Mouse (Mus musculus) neural tube, embryonic 14.5 days (tissue): ENCODE results near the gene Gm10283. TPM values are rescaled to one million over a fixed set of nuclear protein-coding genes. Genes with fewer than 3 reads are reported as not detected.

Source experiments
- ATAC-seq: fragments of 200-750 bp; cut with Nextera tagmentation; 2 replicates; pipeline ENCODE4 v1.8.0; 2017; ENCODE audit warnings: low read depth, mild to moderate bottlenecking, moderate TSS enrichment, moderate library complexity
- H3K27ac ChIP-seq: fragments of 300-500 bp; sonication (generic); 2 replicates; pipeline ENCODE4 v1.5.1; 2014; ENCODE audit warnings: low read depth, mild to moderate bottlenecking, control low read depth, low read length, moderate library complexity, mixed read lengths
- H3K27me3 ChIP-seq: fragments of 300-500 bp; sonication (generic); 2 replicates; pipeline ENCODE4 v1.6.1; 2014; ENCODE audit warnings: low read length; ENCODE audit not compliant: control insufficient read depth, insufficient read depth
- H3K36me3 ChIP-seq: fragments of 300-500 bp; sonication (generic); 2 replicates; pipeline ENCODE4 v1.6.1; 2014; ENCODE audit warnings: low read length, mixed read lengths; ENCODE audit not compliant: control insufficient read depth, insufficient read depth
- H3K4me1 ChIP-seq: fragments of 300-500 bp; sonication (generic); 2 replicates; pipeline ENCODE4 v1.6.1; 2014; ENCODE audit warnings: low read length; ENCODE audit not compliant: control insufficient read depth, insufficient read depth
- H3K4me2 ChIP-seq: fragments of 300-500 bp; sonication (generic); 2 replicates; pipeline ENCODE4 v1.6.1; 2014; ENCODE audit warnings: mild to moderate bottlenecking, low read depth, low read length, control low read depth
- H3K4me3 ChIP-seq: fragments of 300-500 bp; sonication (generic); 2 replicates; pipeline ENCODE4 v1.5.1; 2014; ENCODE audit warnings: low read depth, low read length, control low read depth, mixed read lengths
- H3K9ac ChIP-seq: fragments of 300-500 bp; sonication (generic); replicated peaks from 2 replicates; pipeline ENCODE4 v1.6.1; 2014; ENCODE audit warnings: low read depth, mild to moderate bottlenecking, control low read depth, low read length, mixed read lengths
- H3K9me3 ChIP-seq: fragments of 300-500 bp; sonication (generic); 2 replicates; pipeline ENCODE4 v1.6.1; 2016; ENCODE audit warnings: low read length; ENCODE audit not compliant: control insufficient read depth
- WGBS: fragments of 180-500 bp; shearing (Covaris S2); extraction: QIAGEN DNeasy Blood & Tissue Kit; methylation state at CpG from one replicate; pipeline ENCODE4 v1.1.7; 2014; 5-methylcytosine and 5-hydroxymethylcytosine counted together
- polyA plus RNA-seq: library from polyadenylated mRNA; unstranded; fragments of >200 nt; fragmentation: Nextera tagmentation; extraction: Ambion mirVana; gene quantifications from 2 replicates; pipeline ENCODE4 v1.2.1, GENCODE M21; 2014

Gene Gm10283
- polyA plus RNA-seq, 1 experiment from 2014 or later: not detected

DNA sequence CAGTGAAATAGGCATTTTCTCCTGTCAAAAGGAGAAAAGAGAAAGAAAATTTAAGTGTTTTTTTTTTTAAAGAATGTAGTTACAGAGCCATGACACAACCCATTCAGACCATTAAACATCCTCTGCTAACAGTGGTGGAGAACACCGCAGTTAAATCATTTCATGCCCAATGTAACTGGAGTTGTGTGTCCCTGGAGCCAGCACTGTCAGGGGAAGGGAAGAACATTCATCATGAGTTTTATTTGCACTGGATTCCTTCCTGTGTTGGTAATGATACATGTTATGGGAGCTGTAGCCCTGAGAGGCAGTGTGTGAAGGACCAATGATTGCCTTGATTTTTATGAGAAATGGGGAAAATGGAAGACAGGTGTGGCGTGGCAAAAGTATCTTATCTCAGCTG, 116.4 kb downstream of the Gm10283 start:
- Histone ChIP-seq H3K36me3 (no peaks in the 10 kb centered on the region), H3K4me1 (no peaks in the 10 kb centered on the region), H3K9ac (no peak overlapping the region), H3K27ac (no peak overlapping the region), H3K27me3 (no peaks in the 10 kb centered on the region), H3K4me3 (no peak overlapping the region), H3K4me2 (no peak overlapping the region), H3K9me3 (no peaks in the 10 kb centered on the region)
- WGBS: 71% methylated on average over 2 of the region's 2 CpGs
- no peak for ATAC-seq

Other genes with a start within 250 kb of the Gm10283 start
- 2.3 and 2.9 TPM in 2 replicates for gene Aadat, start 2.7 kb upstream of the Gm10283 start, polyA plus RNA-seq
- gene Mfap3l, start 129.6 kb upstream of the Gm10283 start, polyA plus RNA-seq: 8.9 and 9.0 TPM in 2 replicates